Mouse (Mus musculus) left cerebral cortex, postnatal 25 days (tissue): ENCODE results near the gene Cbx4. TPM values are rescaled to one million over a fixed set of nuclear protein-coding genes. Genes with fewer than 3 reads are reported as not detected.

Experiments used
- DNase-seq, 2 experiments: peaks; one replicate each; pipeline ENCODE4 v3.0.0; 2022; ENCODE audit warnings: low spot score in 2 of 2, mixed read lengths in 1 of 2
- intact Hi-C: fragments of 180-260 bp; cut with DNase I; formaldehyde crosslinking; loops from one replicate; pipeline ENCODE4 v1.15.1; 2025
- total RNA-seq, 2 experiments: library from RNA; stranded (reverse); gene quantifications; 2 replicates each; pipeline ENCODE4 v1.2.3; 2021

Cbx4 gene
- total RNA-seq, 2 experiments from 2014 or later: 59.5 to 66.2 TPM

DNA sequence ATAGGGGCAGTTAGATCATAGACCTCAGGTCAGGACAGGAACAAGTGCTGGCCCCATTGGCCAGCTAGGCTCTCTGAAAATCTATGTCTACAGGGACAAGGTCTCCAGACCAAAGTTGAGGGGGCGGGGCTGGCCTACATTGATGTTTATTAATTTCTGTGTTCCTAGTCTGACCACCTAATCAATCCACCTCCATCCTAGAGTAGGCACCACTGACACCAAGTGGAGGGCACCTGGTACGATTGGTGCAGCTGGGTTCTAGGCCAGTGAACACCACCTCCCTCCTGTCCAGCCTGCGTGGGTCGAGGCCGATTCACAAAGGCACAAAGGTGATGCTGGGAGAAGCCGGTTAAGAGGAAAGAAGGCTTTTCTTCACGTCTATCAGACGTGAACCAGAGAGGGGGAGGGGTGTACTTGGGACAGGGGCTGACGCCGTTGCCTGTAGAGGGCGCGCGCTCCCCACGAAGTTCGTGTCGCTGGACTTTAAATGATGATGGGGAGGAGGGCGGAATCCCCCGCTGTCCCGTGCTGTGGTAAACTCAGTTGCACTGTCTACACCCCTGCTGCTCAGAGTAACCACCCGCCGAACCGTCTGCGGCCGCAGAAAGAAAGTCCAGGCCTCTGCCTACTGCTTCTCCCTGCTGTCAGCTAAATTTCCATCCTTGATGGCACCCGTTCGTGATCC lies 52.0 kb downstream of the Cbx4 start:
- peak; percentile 70 to 75 for DNase-seq
- intact Hi-C loops: no loop called here

Other genes starting within 250 kb of the Cbx4 start
- 100 to 1,000 TPM; 328 to 335 TPM for gene Rbfox3, start 174.6 kb downstream of the Cbx4 start, total RNA-seq
- not detected for gene Enpp7, start 98.0 kb downstream of the Cbx4 start, total RNA-seq
- 1 to 10 TPM; 2.6 to 3.0 TPM for gene Cbx2, start 63.3 kb downstream of the Cbx4 start, total RNA-seq
- 10 to 100 TPM; 12.9 to 17.7 TPM for gene Cbx8, start 45.3 kb downstream of the Cbx4 start, total RNA-seq
- gene Tbc1d16, start 142.3 kb upstream of the Cbx4 start, total RNA-seq: 10 to 100 TPM; 32.1 to 40.9 TPM
- gene Ccdc40, start 142.4 kb upstream of the Cbx4 start, total RNA-seq: 1 to 10 TPM in 1 of 2 experiments, under 1 TPM in 1; 0.98 to 1.4 TPM
- gene Gaa, start 181.7 kb upstream of the Cbx4 start, total RNA-seq: 100 to 1,000 TPM; 232 to 233 TPM
- gene Eif4a3, start 213.9 kb upstream of the Cbx4 start, total RNA-seq: 10 to 100 TPM; 72.1 to 79.0 TPM
- gene Card14, start 221.5 kb upstream of the Cbx4 start, total RNA-seq: under 1 TPM; 0.14 to 0.18 TPM